Mouse (Mus musculus): ENCODE data around the gene Inhbc.

Gene Inhbc

GRCm38 (mm10) chr10:127351719-127352118 is 18.5 kb downstream of the Inhbc start:
- DNase-seq (ENCODE audit: low read depth, low spot score), result no peak

- no peak for DNase-seq (ENCODE audit: low read depth, low spot score)
Measured at GRCm38 (mm10) chr10:127351285-127351595, 19.0 kb downstream of the Inhbc start.

- DNase-seq (ENCODE audit: low read depth, low spot score), result no peak
Measured at GRCm38 (mm10) chr10:127350594-127351284, 19.5 kb downstream of the Inhbc start.

GRCm38 (mm10) chr10:127349810-127350209 is 20.4 kb downstream of the Inhbc start:
- no peak for DNase-seq (ENCODE audit: low read depth, low spot score)

GRCm38 (mm10) chr10:127348957-127349356 is 21.3 kb downstream of the Inhbc start:
- no peak for DNase-seq (ENCODE audit: low read depth, low spot score)

- no peak for DNase-seq (ENCODE audit: low read depth, low spot score)
Measured at GRCm38 (mm10) chr10:127346173-127346572, 24.1 kb downstream of the Inhbc start.

- no peak for DNase-seq (ENCODE audit: low read depth, low spot score)
Measured at GRCm38 (mm10) chr10:127343029-127343428, 27.2 kb downstream of the Inhbc start.

GRCm38 (mm10) chr10:127341891-127342639 is 28.2 kb downstream of the Inhbc start, which contains the start of gene Gli1:
Gene Gli1, minus strand, starts transcription at chr10:127341974.
- DNase-seq (ENCODE audit: low read depth, low spot score), result no peak

- no peak for DNase-seq (ENCODE audit: low read depth, low spot score)
Measured at GRCm38 (mm10) chr10:127341360-127341690, 28.9 kb downstream of the Inhbc start.

- no peak for DNase-seq (ENCODE audit: low read depth, low spot score)
Measured at GRCm38 (mm10) chr10:127340577-127341359, 29.5 kb downstream of the Inhbc start.

GRCm38 (mm10) chr10:127339683-127340576 is 30.3 kb downstream of the Inhbc start:
- no peak for DNase-seq (ENCODE audit: low read depth, low spot score)

GRCm38 (mm10) chr10:127338930-127339682 is 31.1 kb downstream of the Inhbc start:
- DNase-seq (ENCODE audit: low read depth, low spot score), result peak; percentile 69

GRCm38 (mm10) chr10:127337536-127338099 is 32.6 kb downstream of the Inhbc start:
- no peak for DNase-seq (ENCODE audit: low read depth, low spot score)

GRCm38 (mm10) chr10:127336952-127337351 is 33.3 kb downstream of the Inhbc start:
- DNase-seq (ENCODE audit: low read depth, low spot score), result no peak

GRCm38 (mm10) chr10:127335271-127335670 is 35.0 kb downstream of the Inhbc start:
- no peak for DNase-seq (ENCODE audit: low read depth, low spot score)

GRCm38 (mm10) chr10:127333152-127333551 is 37.1 kb downstream of the Inhbc start:
- DNase-seq (ENCODE audit: low read depth, low spot score), result no peak

GRCm38 (mm10) chr10:127332211-127332874 is 37.9 kb downstream of the Inhbc start:
- no peak for DNase-seq (ENCODE audit: low read depth, low spot score)

GRCm38 (mm10) chr10:127330212-127330611 is 40.0 kb downstream of the Inhbc start:
- DNase-seq (ENCODE audit: low read depth, low spot score), result no peak

- DNase-seq (ENCODE audit: low read depth, low spot score), result no peak
Measured at GRCm38 (mm10) chr10:127327461-127328145, 42.6 kb downstream of the Inhbc start.

Measured in brain, embryonic 18.5 days (tissue).